Mouse (Mus musculus) B cell, adult 62 days (primary cell): ENCODE data around the gene Cfap100. TPM values are rescaled to one million over a fixed set of nuclear protein-coding genes. Genes with fewer than 3 reads are reported as not detected.

Source experiments
- total RNA-seq: library from RNA; stranded (reverse); gene quantifications from 4 replicates; pipeline ENCODE4 v1.2.4, GENCODE M21; 2023

Gene Cfap100
- not detected in 4 replicates for total RNA-seq

DNA sequence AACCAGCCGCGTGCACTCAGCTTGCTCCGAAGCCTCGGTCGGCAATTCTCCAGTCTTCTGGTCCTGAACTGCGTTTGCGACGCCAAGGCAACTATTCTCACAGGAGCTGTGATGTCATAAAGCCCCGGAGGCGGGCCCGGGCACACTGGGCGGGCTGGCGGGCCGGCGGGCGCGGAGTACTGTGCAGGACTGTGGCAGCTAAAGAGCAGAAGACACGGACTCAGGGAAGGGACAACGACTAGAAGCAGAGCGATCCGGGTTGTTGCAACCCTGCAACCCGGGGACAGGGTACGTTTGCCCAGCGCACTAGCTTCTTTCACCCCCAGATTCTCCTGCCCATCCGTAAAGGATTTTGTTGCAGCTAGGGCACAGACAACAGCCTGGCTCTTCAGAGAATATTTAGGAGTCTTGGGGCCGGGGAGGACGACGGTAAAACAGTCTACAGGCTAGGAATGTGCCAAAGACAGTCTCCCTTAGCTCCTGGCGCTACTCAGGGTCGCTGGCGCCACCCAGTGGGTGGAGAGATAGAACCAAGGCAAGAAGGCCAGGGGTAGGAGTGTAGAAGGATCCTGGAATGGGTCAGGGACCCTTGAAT is at the start of gene Cfap100:
TSS of gene Cfap100 (minus strand) at position 418 of the 595 bp plus-strand sequence.

DNA sequence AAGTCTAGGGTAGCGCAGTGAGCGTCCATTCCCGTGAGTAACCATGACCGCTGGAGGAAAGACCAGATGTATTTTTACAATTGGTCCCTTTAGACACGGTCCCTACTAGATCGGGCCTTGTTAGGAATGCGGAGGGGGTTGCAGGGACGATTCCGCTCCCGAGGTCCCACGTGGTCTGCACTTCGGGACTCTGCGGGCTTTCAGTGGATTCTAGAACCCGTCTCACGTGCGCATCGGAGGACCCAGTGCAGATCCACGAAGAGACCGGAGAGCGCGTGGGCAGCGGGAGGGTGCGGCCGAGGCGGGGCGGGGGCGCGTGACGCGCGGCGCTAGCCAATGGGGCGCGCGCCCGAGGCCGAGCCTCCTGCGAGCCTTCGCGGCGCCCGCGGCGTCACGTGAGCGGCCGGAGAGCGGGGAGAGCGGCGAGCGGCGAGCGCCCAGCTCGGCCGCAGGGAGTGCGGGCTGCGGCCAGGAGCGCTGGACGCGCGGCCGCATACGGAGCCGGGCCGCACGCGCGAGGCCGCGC is 33.6 kb upstream of the Cfap100 start, which contains the start of gene Klf15:
TSS of gene Klf15 (plus strand) at position 396 of the 526 bp plus-strand sequence.

GRCm38 (mm10) chr6:90368976-90369724 is 59.4 kb downstream of the Cfap100 start, which contains the start of gene Zxdc:
Gene Zxdc, plus strand, starts transcription at chr6:90369492.

Other genes with a start within 250 kb of the Cfap100 start
- not detected in 4 replicates for gene V1ra8, start 226.0 kb downstream of the Cfap100 start, total RNA-seq
- not detected in 4 replicates for gene Vmn1r53, start 204.4 kb downstream of the Cfap100 start, total RNA-seq
- not detected in 4 replicates for gene Vmn1r54, start 182.5 kb downstream of the Cfap100 start, total RNA-seq
- not detected in 4 replicates for gene BC048671, start 127.6 kb downstream of the Cfap100 start, total RNA-seq
- gene Chst13, start 103.6 kb downstream of the Cfap100 start, total RNA-seq: not detected in 4 replicates
- not detected in 4 replicates for gene Uroc1, start 95.5 kb downstream of the Cfap100 start, total RNA-seq
- 24.9 to 30.4 TPM (median 29.5 TPM) in 4 replicates for gene Zxdc, start 59.3 kb downstream of the Cfap100 start, total RNA-seq
- gene Klf15, start 33.8 kb upstream of the Cfap100 start, total RNA-seq: not detected in 4 replicates
- 0.24 TPM in 1 of 4 replicates, not detected in the others for gene Aldh1l1, start 57.6 kb upstream of the Cfap100 start, total RNA-seq
- gene Slc41a3, start 175.9 kb upstream of the Cfap100 start, total RNA-seq: 4.6 to 5.5 TPM (median 5.1 TPM) in 4 replicates